Mouse (Mus musculus): ENCODE measurements around the gene Fli1. TPM values are rescaled to one million over a fixed set of nuclear protein-coding genes. Genes with fewer than 3 reads are reported as not detected.

The Fli1 gene
- polyA plus RNA-seq, 1 experiment from 2014 or later: 15.0 TPM

GRCm38 (mm10) chr9:32522536-32523245, 20.0 kb downstream of the Fli1 start:
- peaks cover 29% of the 10 kb centered on the region for H3K4me1 ChIP-seq (replicated peaks; ENCODE audit: control insufficient read depth, insufficient read depth, low read length)
- H3K9me3 ChIP-seq (ENCODE audit: control insufficient read depth, low read length): no peaks in the 10 kb centered on the region
- ATAC-seq (replicated peaks; ENCODE audit: low FRiP score, low TSS enrichment, low read depth): no peak
- peak; percentile 23 for DNase-seq (ENCODE audit: low spot score)
- 61% methylated on average over 2 of the region's 2 CpGs for WGBS
- H3K27me3 ChIP-seq (replicated peaks; ENCODE audit: control insufficient read depth, insufficient read depth, low read length): no peaks in the 10 kb centered on the region
- H3K4me3 ChIP-seq (ENCODE audit: low read depth, low read length): no peak overlapping the region
- H3K9ac ChIP-seq (ENCODE audit: low read length): no peak overlapping the region
- H3K27ac ChIP-seq (ENCODE audit: low read depth): no peak overlapping the region
- H3K36me3 ChIP-seq (ENCODE audit: control insufficient read depth, insufficient read depth, low read length): no peaks in the 10 kb centered on the region
- H3K4me2 ChIP-seq (ENCODE audit: low read length): no peak overlapping the region

- WGBS: 79% methylated on average over 3 of the region's 3 CpGs
- no peak overlapping the region for H3K4me3 ChIP-seq (ENCODE audit: low read depth, low read length)
- DNase-seq (ENCODE audit: low spot score) (no peak), ATAC-seq (replicated peaks; ENCODE audit: low FRiP score, low TSS enrichment, low read depth) (no peak)
- H3K9me3 ChIP-seq (ENCODE audit: control insufficient read depth, low read length): no peaks in the 10 kb centered on the region
- no peak overlapping the region for H3K4me2 ChIP-seq (ENCODE audit: low read length)
- H3K4me1 ChIP-seq (replicated peaks; ENCODE audit: control insufficient read depth, insufficient read depth, low read length): peaks cover 29% of the 10 kb centered on the region
- no peak overlapping the region for H3K27ac ChIP-seq (ENCODE audit: low read depth)
- no peaks in the 10 kb centered on the region for H3K27me3 ChIP-seq (replicated peaks; ENCODE audit: control insufficient read depth, insufficient read depth, low read length)
- H3K9ac ChIP-seq (ENCODE audit: low read length): no peak overlapping the region
- no peaks in the 10 kb centered on the region for H3K36me3 ChIP-seq (ENCODE audit: control insufficient read depth, insufficient read depth, low read length)
Measured at GRCm38 (mm10) chr9:32521331-32521730, 21.3 kb downstream of the Fli1 start.

GRCm38 (mm10) chr9:32520821-32521220, 21.8 kb downstream of the Fli1 start:
- no peak for DNase-seq (ENCODE audit: low spot score)

GRCm38 (mm10) chr9:32519101-32520051, 23.3 kb downstream of the Fli1 start:
- H3K36me3 ChIP-seq (ENCODE audit: control insufficient read depth, insufficient read depth, low read length): no peaks in the 10 kb centered on the region
- peak overlapping the region; percentile 80 for H3K27ac ChIP-seq (ENCODE audit: low read depth)
- no peak overlapping the region for H3K9ac ChIP-seq (ENCODE audit: low read length)
- no peaks in the 10 kb centered on the region for H3K27me3 ChIP-seq (replicated peaks; ENCODE audit: control insufficient read depth, insufficient read depth, low read length)
- ATAC-seq (replicated peaks; ENCODE audit: low FRiP score, low TSS enrichment, low read depth): 0 out of 2 replicates have a peak, but pooled peaks have one; percentile 64
- peak; percentile 65 for DNase-seq (ENCODE audit: low spot score)
- 43% methylated on average over 22 of the region's 22 CpGs for WGBS
- peaks cover 29% of the 10 kb centered on the region for H3K4me1 ChIP-seq (replicated peaks; ENCODE audit: control insufficient read depth, insufficient read depth, low read length)
- H3K4me3 ChIP-seq (ENCODE audit: low read depth, low read length): no peak overlapping the region
- H3K9me3 ChIP-seq (ENCODE audit: control insufficient read depth, low read length): no peaks in the 10 kb centered on the region
- peak overlapping the region; percentile 33 for H3K4me2 ChIP-seq (ENCODE audit: low read length)

More at GRCm38 (mm10) chr9:32520821-32521220, 21.8 kb downstream of the Fli1 start:
- Histone ChIP-seq H3K9ac (ENCODE audit: low read length) (no peak overlapping the region), H3K36me3 (ENCODE audit: control insufficient read depth, insufficient read depth, low read length) (no peaks in the 10 kb centered on the region), H3K27ac (ENCODE audit: low read depth) (no peak overlapping the region), H3K9me3 (ENCODE audit: control insufficient read depth, low read length) (no peaks in the 10 kb centered on the region), H3K27me3 (replicated peaks; ENCODE audit: control insufficient read depth, insufficient read depth, low read length) (no peaks in the 10 kb centered on the region), H3K4me1 (replicated peaks; ENCODE audit: control insufficient read depth, insufficient read depth, low read length) (peaks cover 29% of the 10 kb centered on the region), H3K4me2 (ENCODE audit: low read length) (no peak overlapping the region), H3K4me3 (ENCODE audit: low read depth, low read length) (no peak overlapping the region)
- 66% methylated on average over 6 of the region's 6 CpGs for WGBS
- no peak for ATAC-seq (replicated peaks; ENCODE audit: low FRiP score, low TSS enrichment, low read depth)

GRCm38 (mm10) chr9:32518351-32519075, 24.1 kb downstream of the Fli1 start:
- Histone ChIP-seq H3K9me3 (ENCODE audit: control insufficient read depth, low read length) (no peaks in the 10 kb centered on the region), H3K4me3 (ENCODE audit: low read depth, low read length) (no peak overlapping the region), H3K4me1 (replicated peaks; ENCODE audit: control insufficient read depth, insufficient read depth, low read length) (peaks cover 29% of the 10 kb centered on the region), H3K27me3 (replicated peaks; ENCODE audit: control insufficient read depth, insufficient read depth, low read length) (no peaks in the 10 kb centered on the region), H3K27ac (ENCODE audit: low read depth) (peak overlapping the region; percentile 80), H3K9ac (ENCODE audit: low read length) (no peak overlapping the region), H3K4me2 (ENCODE audit: low read length) (peak overlapping the region; percentile 33), H3K36me3 (ENCODE audit: control insufficient read depth, insufficient read depth, low read length) (no peaks in the 10 kb centered on the region)
- DNase-seq (ENCODE audit: low spot score) (no peak), ATAC-seq (replicated peaks; ENCODE audit: low FRiP score, low TSS enrichment, low read depth) (0 out of 2 replicates have a peak, but pooled peaks have one; percentile 25)
- WGBS: 43% methylated on average over 13 of the region's 13 CpGs

GRCm38 (mm10) chr9:32516691-32517090, 26.0 kb downstream of the Fli1 start:
- H3K27ac ChIP-seq (ENCODE audit: low read depth): no peak overlapping the region
- no peak overlapping the region for H3K4me2 ChIP-seq (ENCODE audit: low read length)
- no peak for DNase-seq (ENCODE audit: low spot score)
- H3K4me1 ChIP-seq (replicated peaks; ENCODE audit: control insufficient read depth, insufficient read depth, low read length): peaks cover 28% of the 10 kb centered on the region
- H3K27me3 ChIP-seq (replicated peaks; ENCODE audit: control insufficient read depth, insufficient read depth, low read length): no peaks in the 10 kb centered on the region
- H3K9ac ChIP-seq (ENCODE audit: low read length): no peak overlapping the region
- H3K9me3 ChIP-seq (ENCODE audit: control insufficient read depth, low read length): no peaks in the 10 kb centered on the region
- WGBS: 69% methylated on average over 9 of the region's 9 CpGs
- no peak overlapping the region for H3K4me3 ChIP-seq (ENCODE audit: low read depth, low read length)
- H3K36me3 ChIP-seq (ENCODE audit: control insufficient read depth, insufficient read depth, low read length): no peaks in the 10 kb centered on the region
- ATAC-seq (replicated peaks; ENCODE audit: low FRiP score, low TSS enrichment, low read depth): no peak

- no peak overlapping the region for H3K4me3 ChIP-seq (ENCODE audit: low read depth, low read length)
- H3K36me3 ChIP-seq (ENCODE audit: control insufficient read depth, insufficient read depth, low read length): no peaks in the 10 kb centered on the region
- WGBS: 78% methylated on average over 10 of the region's 10 CpGs
- peaks cover 22% of the 10 kb centered on the region for H3K4me1 ChIP-seq (replicated peaks; ENCODE audit: control insufficient read depth, insufficient read depth, low read length)
- no peak overlapping the region for H3K4me2 ChIP-seq (ENCODE audit: low read length)
- H3K27me3 ChIP-seq (replicated peaks; ENCODE audit: control insufficient read depth, insufficient read depth, low read length): no peaks in the 10 kb centered on the region
- ATAC-seq (replicated peaks; ENCODE audit: low FRiP score, low TSS enrichment, low read depth) (no peak), DNase-seq (ENCODE audit: low spot score) (no peak)
- H3K9ac ChIP-seq (ENCODE audit: low read length): no peak overlapping the region
- no peaks in the 10 kb centered on the region for H3K9me3 ChIP-seq (ENCODE audit: control insufficient read depth, low read length)
- H3K27ac ChIP-seq (ENCODE audit: low read depth): no peak overlapping the region
Measured at GRCm38 (mm10) chr9:32515894-32516686, 26.6 kb downstream of the Fli1 start.

All from intestine, embryonic 14.5 days (tissue).